Mouse (Mus musculus) limb, embryonic 14.5 days (tissue): Measurements from ENCODE around the gene Wasf2. TPM values are rescaled to one million over a fixed set of nuclear protein-coding genes. Genes with fewer than 3 reads are reported as not detected.

Experiments used
- ATAC-seq: fragments of 200-750 bp; cut with Nextera tagmentation; 2 replicates; pipeline ENCODE4 v1.8.0; 2017; ENCODE audit warnings: low read depth, moderate number of reproducible peaks, moderate TSS enrichment; ENCODE audit not compliant: low FRiP score
- DNase-seq: peaks from one replicate; pipeline ENCODE4 v3.0.0-alpha.2; 2015; ENCODE audit warnings: low spot score
- H3K27ac ChIP-seq: fragments of 300-500 bp; sonication (generic); replicated peaks from 2 replicates; pipeline ENCODE4 v1.5.1; 2014; ENCODE audit warnings: low read depth, mild to moderate bottlenecking, low read length, moderate library complexity, mixed read lengths
- H3K27me3 ChIP-seq: fragments of 300-500 bp; sonication (generic); 2 replicates; pipeline ENCODE4 v1.6.1; 2014; ENCODE audit warnings: low read length, mixed read lengths; ENCODE audit not compliant: control insufficient read depth, insufficient read depth
- H3K36me3 ChIP-seq: fragments of 300-500 bp; sonication (generic); 2 replicates; pipeline ENCODE4 v1.6.1; 2014; ENCODE audit warnings: mild to moderate bottlenecking, low read length, moderate library complexity, mixed read lengths; ENCODE audit not compliant: control insufficient read depth, insufficient read depth
- H3K4me1 ChIP-seq: fragments of 300-500 bp; sonication (generic); 2 replicates; pipeline ENCODE4 v1.6.1; 2014; ENCODE audit warnings: antibody characterized with exemption, low read length, mixed read lengths; ENCODE audit not compliant: control insufficient read depth, insufficient read depth
- H3K4me2 ChIP-seq: fragments of 300-500 bp; sonication (generic); replicated peaks from 2 replicates; pipeline ENCODE4 v1.6.1; 2014; ENCODE audit warnings: low read depth, mild to moderate bottlenecking, low read length, moderate library complexity; ENCODE audit not compliant: severe bottlenecking
- H3K4me3 ChIP-seq: fragments of 300-500 bp; sonication (generic); replicated peaks from 2 replicates; pipeline ENCODE4 v1.5.1; 2014; ENCODE audit warnings: low read length
- H3K9ac ChIP-seq: fragments of 300-500 bp; sonication (generic); 2 replicates; pipeline ENCODE4 v1.6.1; 2014; ENCODE audit warnings: mild to moderate bottlenecking, low read depth, low read length, moderate library complexity; ENCODE audit not compliant: severe bottlenecking
- H3K9me3 ChIP-seq: fragments of 300-500 bp; sonication (generic); 2 replicates; pipeline ENCODE4 v1.6.1; 2016; ENCODE audit warnings: low read length; ENCODE audit not compliant: control insufficient read depth
- POLR2A ChIP-seq: fragments of 200-500 bp; IDR thresholded peaks from 2 replicates; pipeline ENCODE4 v1.8.0; 2012; ENCODE audit warnings: inconsistent platforms, mild to moderate bottlenecking, moderate library complexity, borderline replicate concordance; ENCODE audit not compliant: insufficient read depth, insufficient read length; ENCODE audit errors: extremely low read depth
- WGBS: fragments of 180-500 bp; shearing (Covaris S2); extraction: QIAGEN DNeasy Blood & Tissue Kit; methylation state at CpG from one replicate; pipeline ENCODE4 v1.1.7; 2014; 5-methylcytosine and 5-hydroxymethylcytosine counted together
- polyA plus RNA-seq, 2 experiments: library from polyadenylated mRNA; depleted of rRNA in 1 of 2; stranded (reverse) in 1 of 2; unstranded in 1 of 2; fragments of >200 nt; fragmentation: Nextera tagmentation in 1 of 2; extraction: Ambion mirVana in 1 of 2; gene quantifications; 2 replicates each; pipeline versions ENCODE4 v1.2.1 to v1.2.3; 2012 to 2014

Wasf2 gene
- polyA plus RNA-seq, 2 experiments, result 62.0 to 92.2 TPM

GRCm38 (mm10) chr4:133085011-133085782 lies 45.1 kb upstream of the Wasf2 start:
- Histone ChIP-seq H3K4me1 (peaks cover 51% of the 10 kb centered on the region), H3K27me3 (no peaks in the 10 kb centered on the region), H3K36me3 (peaks cover 2% of the 10 kb centered on the region; the same call in 1 of the 2 replicates), H3K4me2 (peak overlapping the region; percentile 96), H3K9me3 (no peaks in the 10 kb centered on the region), H3K4me3 (peak overlapping the region; percentile 35), H3K27ac (peak overlapping the region; percentile 6), H3K9ac (peak overlapping the region; percentile 56)
- TF ChIP-seq POLR2A, result no peak
- WGBS, result 2% methylated on average over 49 of the region's 53 CpGs
- peak; percentile 21; the same call in 1 of the 2 replicates for ATAC-seq
- no peak for DNase-seq

- ATAC-seq, result peak; percentile 17; the same call in 1 of the 2 replicates
- H3K4me1 ChIP-seq, result peaks cover 58% of the 10 kb centered on the region
- H3K4me2 ChIP-seq, result peak overlapping the region; percentile 96
- TF ChIP-seq POLR2A, result no peak
- H3K9me3 ChIP-seq, result no peaks in the 10 kb centered on the region
- WGBS, result 14% methylated on average over 12 of the region's 12 CpGs
- no peaks in the 10 kb centered on the region for H3K36me3 ChIP-seq
- peak; percentile 62 for DNase-seq
- peak overlapping the region; percentile 35 for H3K4me3 ChIP-seq
- peak overlapping the region; percentile 56 for H3K9ac ChIP-seq
- H3K27me3 ChIP-seq, result no peaks in the 10 kb centered on the region
- peak overlapping the region; percentile 22; the same call in 1 of the 2 replicates for H3K27ac ChIP-seq
Observed at GRCm38 (mm10) chr4:133085783-133086342, 44.4 kb upstream of the Wasf2 start.

GRCm38 (mm10) chr4:133087177-133087714 lies 43.1 kb upstream of the Wasf2 start:
- Histone ChIP-seq H3K27me3 (no peaks in the 10 kb centered on the region), H3K9ac (no peak overlapping the region), H3K4me1 (peaks cover 70% of the 10 kb centered on the region), H3K9me3 (no peaks in the 10 kb centered on the region), H3K4me3 (no peak overlapping the region), H3K27ac (no peak overlapping the region; the same call in 1 of the 2 replicates), H3K36me3 (no peaks in the 10 kb centered on the region), H3K4me2 (no peak overlapping the region; the same call in 1 of the 2 replicates)
- no peak for ATAC-seq
- WGBS, result 91% methylated on average over 6 of the region's 6 CpGs
- DNase-seq, result no peak
- TF ChIP-seq POLR2A, result no peak

GRCm38 (mm10) chr4:133087835-133088234 lies 42.5 kb upstream of the Wasf2 start:
- no peaks in the 10 kb centered on the region for H3K9me3 ChIP-seq
- H3K4me3 ChIP-seq, result no peak overlapping the region
- H3K4me2 ChIP-seq, result no peak overlapping the region; the same call in 1 of the 2 replicates
- no peak for ATAC-seq
- 0 out of 2 replicates have a peak overlapping the region, but pooled peaks have one; percentile 7 for H3K9ac ChIP-seq
- no peaks in the 10 kb centered on the region for H3K36me3 ChIP-seq
- 35% methylated on average over 8 of the region's 8 CpGs for WGBS
- no peak overlapping the region for H3K27ac ChIP-seq
- H3K27me3 ChIP-seq, result no peaks in the 10 kb centered on the region
- TF ChIP-seq POLR2A, result no peak
- no peak for DNase-seq
- peaks cover 76% of the 10 kb centered on the region for H3K4me1 ChIP-seq

GRCm38 (mm10) chr4:133089319-133089718 lies 41.0 kb upstream of the Wasf2 start:
- Histone ChIP-seq H3K4me2 (no peak overlapping the region), H3K4me3 (no peak overlapping the region), H3K27me3 (no peaks in the 10 kb centered on the region), H3K36me3 (no peaks in the 10 kb centered on the region), H3K9ac (no peak overlapping the region), H3K4me1 (peaks cover 81% of the 10 kb centered on the region), H3K27ac (peak overlapping the region; percentile 89; the same call in 1 of the 2 replicates), H3K9me3 (no peaks in the 10 kb centered on the region)
- 70% methylated on average over 9 of the region's 9 CpGs for WGBS
- no peak for ATAC-seq
- no peak for DNase-seq
- TF ChIP-seq POLR2A, result no peak
